Mouse (Mus musculus) stomach, embryonic 14.5 days (tissue): ENCODE results near the gene Ptprj. TPM values are rescaled to one million over a fixed set of nuclear protein-coding genes. Genes with fewer than 3 reads are reported as not detected.

ENCODE experiments used
- ATAC-seq: fragments of 200-750 bp; cut with Nextera tagmentation; 2 replicates; pipeline ENCODE4 v1.8.0; 2017; ENCODE audit warnings: low read depth, moderate TSS enrichment; ENCODE audit not compliant: insufficient number of reproducible peaks, insufficient read depth, low FRiP score
- H3K27ac ChIP-seq: fragments of 300-500 bp; sonication (generic); 2 replicates; pipeline ENCODE4 v1.5.1; 2014; ENCODE audit warnings: mild to moderate bottlenecking, low read length, moderate library complexity, mixed read lengths
- H3K27me3 ChIP-seq: fragments of 300-500 bp; sonication (generic); 2 replicates; pipeline ENCODE4 v1.6.1; 2014; ENCODE audit warnings: low read length, control low read depth, mixed read lengths; ENCODE audit not compliant: control insufficient read depth, insufficient read depth
- H3K36me3 ChIP-seq: fragments of 300-500 bp; sonication (generic); 2 replicates; pipeline ENCODE4 v1.6.1; 2014; ENCODE audit warnings: mild to moderate bottlenecking, control low read depth, low read length, moderate library complexity, mixed read lengths; ENCODE audit not compliant: control insufficient read depth, insufficient read depth
- H3K4me1 ChIP-seq: fragments of 300-500 bp; sonication (generic); 2 replicates; pipeline ENCODE4 v1.6.1; 2014; ENCODE audit warnings: low read length, control low read depth, mixed read lengths; ENCODE audit not compliant: control insufficient read depth, insufficient read depth
- H3K4me2 ChIP-seq: fragments of 300-500 bp; sonication (generic); replicated peaks from 2 replicates; pipeline ENCODE4 v1.6.1; 2014; ENCODE audit warnings: low read depth, low read length, control low read depth
- H3K4me3 ChIP-seq: fragments of 300-500 bp; sonication (generic); 2 replicates; pipeline ENCODE4 v1.5.1; 2014; ENCODE audit warnings: low read depth, low read length, control low read depth
- H3K9ac ChIP-seq: fragments of 300-500 bp; sonication (generic); replicated peaks from 2 replicates; pipeline ENCODE4 v1.6.1; 2014; ENCODE audit warnings: low read depth, mild to moderate bottlenecking, control low read depth, low read length, moderate library complexity, mixed read lengths
- H3K9me3 ChIP-seq: fragments of 300-500 bp; sonication (generic); 2 replicates; pipeline ENCODE4 v1.6.1; 2016; ENCODE audit warnings: low read depth, low read length, control low read depth; ENCODE audit not compliant: control insufficient read depth
- WGBS: fragments of 180-500 bp; shearing (Covaris S2); extraction: QIAGEN DNeasy Blood & Tissue Kit; methylation state at CpG from one replicate; pipeline ENCODE4 v1.1.7; 2014; 5-methylcytosine and 5-hydroxymethylcytosine counted together
- polyA plus RNA-seq: library from polyadenylated mRNA; unstranded; fragments of >200 nt; fragmentation: Nextera tagmentation; extraction: Ambion mirVana; gene quantifications from 2 replicates; pipeline ENCODE4 v1.2.1, GENCODE M21; 2014

Ptprj gene
- polyA plus RNA-seq, 1 experiment from 2014 or later, result 6.0 TPM

GRCm38 (mm10) chr2:90497551-90497950 lies 82.9 kb downstream of the Ptprj start:
- WGBS, result 52% methylated on average over 3 of the region's 3 CpGs
- Histone ChIP-seq H3K36me3 (no peaks in the 10 kb centered on the region), H3K27ac (no peak overlapping the region), H3K4me2 (no peak overlapping the region), H3K9me3 (no peaks in the 10 kb centered on the region), H3K4me1 (peaks cover 16% of the 10 kb centered on the region), H3K27me3 (no peaks in the 10 kb centered on the region), H3K4me3 (no peak overlapping the region), H3K9ac (no peak overlapping the region)
- ATAC-seq, result no peak

DNA sequence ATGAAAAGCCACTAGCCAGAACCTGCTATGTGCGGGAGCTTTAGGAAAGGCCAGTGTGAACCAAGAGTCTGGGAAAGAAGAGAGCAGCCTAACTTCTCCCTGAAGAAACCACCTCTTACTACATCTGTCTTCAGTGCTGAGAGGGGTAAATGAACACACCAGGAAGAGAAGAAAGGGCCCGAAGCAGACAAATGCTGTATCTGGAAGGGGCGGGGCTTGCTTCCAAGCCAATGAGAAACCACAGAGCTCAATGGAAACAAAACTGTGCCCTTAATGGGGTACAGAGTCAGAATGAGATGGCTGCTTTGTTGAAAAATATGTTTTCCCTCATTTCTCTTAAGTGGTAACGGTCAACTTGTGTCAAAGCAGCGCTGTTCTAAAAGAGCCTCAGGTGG lies 83.8 kb downstream of the Ptprj start:
- no peaks in the 10 kb centered on the region for H3K27me3 ChIP-seq
- H3K4me3 ChIP-seq, result no peak overlapping the region
- no peak overlapping the region for H3K4me2 ChIP-seq
- ATAC-seq, result no peak
- WGBS, result 73% methylated on average over 5 of the region's 5 CpGs
- no peaks in the 10 kb centered on the region for H3K36me3 ChIP-seq
- H3K9me3 ChIP-seq, result no peaks in the 10 kb centered on the region
- H3K9ac ChIP-seq, result no peak overlapping the region
- H3K27ac ChIP-seq, result no peak overlapping the region
- peaks cover 10% of the 10 kb centered on the region for H3K4me1 ChIP-seq

DNA sequence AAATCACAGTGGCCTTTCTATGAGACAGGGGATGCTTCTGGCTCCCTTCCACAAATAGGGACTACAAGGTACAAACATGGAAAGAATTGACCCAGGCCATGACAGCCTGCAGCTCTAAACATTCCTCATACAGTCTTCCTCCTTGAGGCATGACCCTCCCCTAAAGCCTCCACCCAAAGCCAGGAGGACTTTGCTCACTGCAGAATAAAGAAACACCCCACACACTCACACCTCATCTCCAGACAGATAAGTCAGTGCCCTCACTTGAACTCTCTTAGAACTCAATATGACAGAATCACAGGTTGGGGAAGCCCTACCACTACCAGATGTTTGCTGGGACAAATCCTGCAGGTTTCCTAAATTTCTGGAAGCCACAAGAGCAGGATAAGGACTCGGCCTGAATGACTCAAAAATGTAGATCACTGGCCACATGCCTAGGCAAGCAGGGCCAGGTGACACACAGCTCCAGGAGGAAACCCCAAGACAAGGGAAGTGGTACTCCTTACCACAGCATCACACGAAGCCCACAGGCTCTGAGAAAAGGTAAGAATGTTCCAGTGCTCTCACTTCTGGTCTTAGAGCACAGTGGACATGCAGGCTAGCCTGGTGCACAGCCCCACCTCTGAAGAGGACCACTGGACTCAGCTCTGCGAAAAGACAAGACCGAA lies 84.3 kb downstream of the Ptprj start:
- Histone ChIP-seq H3K9me3 (no peaks in the 10 kb centered on the region), H3K9ac (no peak overlapping the region), H3K36me3 (no peaks in the 10 kb centered on the region), H3K27ac (no peak overlapping the region), H3K4me3 (no peak overlapping the region), H3K4me1 (peaks cover 4% of the 10 kb centered on the region), H3K4me2 (no peak overlapping the region), H3K27me3 (no peaks in the 10 kb centered on the region)
- ATAC-seq, result no peak
- WGBS, result 86% methylated on average over 4 of the region's 4 CpGs

- 23% methylated on average over 13 of the region's 13 CpGs for WGBS
- Histone ChIP-seq H3K27ac (peak overlapping the region; percentile 21; the same call in 1 of the 2 replicates), H3K9me3 (no peaks in the 10 kb centered on the region), H3K9ac (no peak overlapping the region), H3K4me1 (peaks cover 14% of the 10 kb centered on the region; the same call in 1 of the 2 replicates), H3K4me2 (peak overlapping the region; percentile 16; the same call in 1 of the 2 replicates), H3K27me3 (no peaks in the 10 kb centered on the region), H3K4me3 (no peak overlapping the region), H3K36me3 (no peaks in the 10 kb centered on the region)
- ATAC-seq, result peak; percentile 68
These were observed 90.0 kb downstream of the Ptprj start for GRCm38 (mm10) chr2:90490279-90491046.

DNA sequence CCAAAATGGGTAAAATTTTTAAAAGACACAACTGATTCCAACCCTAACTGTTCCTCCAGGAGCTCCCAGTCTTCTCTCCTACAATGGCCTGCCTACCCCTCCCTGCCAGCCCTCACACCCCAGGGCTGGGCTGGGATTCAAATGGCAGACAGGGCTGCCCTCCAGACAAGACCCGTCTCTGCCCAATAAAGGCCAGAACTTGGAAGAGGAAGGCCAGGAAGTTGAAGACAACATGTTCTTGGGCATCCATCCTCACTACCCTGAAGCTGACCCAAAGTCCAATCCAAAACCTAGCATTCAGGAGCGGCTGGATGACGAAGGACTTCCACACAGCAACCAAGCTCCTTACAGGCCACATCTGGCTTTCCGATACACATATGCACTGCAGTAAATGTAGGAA lies 90.6 kb downstream of the Ptprj start:
- Histone ChIP-seq H3K27ac (no peak overlapping the region), H3K4me2 (no peak overlapping the region), H3K9ac (no peak overlapping the region), H3K27me3 (no peaks in the 10 kb centered on the region), H3K4me1 (peaks cover 14% of the 10 kb centered on the region; the same call in 1 of the 2 replicates), H3K36me3 (no peaks in the 10 kb centered on the region), H3K4me3 (no peak overlapping the region), H3K9me3 (no peaks in the 10 kb centered on the region)
- ATAC-seq, result 0 out of 2 replicates have a peak, but pooled peaks have one; percentile 14
- WGBS, result 65% methylated on average over 4 of the region's 4 CpGs

GRCm38 (mm10) chr2:90488690-90489590 lies 91.5 kb downstream of the Ptprj start:
- Histone ChIP-seq H3K27ac (no peak overlapping the region), H3K4me1 (peaks cover 14% of the 10 kb centered on the region; the same call in 1 of the 2 replicates), H3K36me3 (no peaks in the 10 kb centered on the region), H3K9me3 (no peaks in the 10 kb centered on the region), H3K9ac (no peak overlapping the region), H3K4me3 (no peak overlapping the region), H3K4me2 (no peak overlapping the region), H3K27me3 (no peaks in the 10 kb centered on the region)
- ATAC-seq, result no peak
- WGBS, result 87% methylated on average over 8 of the region's 8 CpGs

DNA sequence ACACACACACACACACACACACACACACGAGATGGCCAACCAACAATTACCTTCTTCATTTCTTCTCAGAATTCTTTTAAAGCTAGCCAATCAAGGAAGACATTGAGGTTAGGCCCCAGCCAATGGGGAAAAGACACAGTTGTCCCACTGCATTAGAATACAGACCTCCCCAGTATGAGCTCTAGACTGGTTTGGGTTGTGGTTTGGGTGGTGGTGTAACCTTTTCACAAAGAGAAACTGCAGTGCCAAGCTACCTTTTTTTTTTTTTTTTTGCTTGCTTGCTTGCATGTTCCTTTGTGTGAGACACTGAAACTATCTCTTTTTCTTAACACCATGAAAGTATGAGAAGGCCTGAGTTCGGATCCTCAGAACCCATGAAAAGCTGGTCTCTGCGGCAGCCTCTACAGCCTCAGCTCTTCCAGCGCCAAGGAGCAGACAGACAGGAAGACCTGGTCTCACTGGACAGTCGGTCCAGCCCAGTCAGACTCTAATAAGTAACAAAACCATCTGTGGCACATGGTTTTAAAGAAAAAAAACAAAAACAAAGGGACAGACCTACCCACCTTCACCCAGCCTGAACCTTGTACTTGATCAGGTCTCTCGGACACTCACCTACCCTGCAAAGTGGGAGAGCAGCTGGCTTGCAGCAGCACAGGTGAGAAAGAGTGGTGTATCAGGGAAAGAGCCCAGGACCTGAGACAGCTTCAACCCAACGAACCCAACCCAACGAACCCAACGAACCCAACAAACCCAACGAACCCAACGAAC lies 92.8 kb downstream of the Ptprj start:
- Histone ChIP-seq H3K27me3 (no peaks in the 10 kb centered on the region), H3K9me3 (no peaks in the 10 kb centered on the region), H3K36me3 (no peaks in the 10 kb centered on the region), H3K4me3 (no peak overlapping the region), H3K27ac (no peak overlapping the region), H3K9ac (no peak overlapping the region), H3K4me2 (no peak overlapping the region), H3K4me1 (peaks cover 14% of the 10 kb centered on the region; the same call in 1 of the 2 replicates)
- WGBS, result 92% methylated on average over 11 of the region's 11 CpGs
- ATAC-seq, result no peak
